Mouse (Mus musculus) heart, embryonic 13.5 days (tissue): ENCODE data around the gene Mdm2. TPM values are rescaled to one million over a fixed set of nuclear protein-coding genes. Genes with fewer than 3 reads are reported as not detected.

Source experiments
- ATAC-seq: fragments of 200-750 bp; cut with Nextera tagmentation; 2 replicates; pipeline ENCODE4 v1.8.0; 2017; ENCODE audit warnings: moderate TSS enrichment; ENCODE audit not compliant: insufficient number of reproducible peaks, low FRiP score, low TSS enrichment; ENCODE audit errors: extremely low read depth
- H3K27ac ChIP-seq: fragments of 300-500 bp; sonication (generic); replicated peaks from 2 replicates; pipeline ENCODE4 v1.5.1; 2015; ENCODE audit warnings: moderate library complexity, mild to moderate bottlenecking, inconsistent platforms
- H3K27me3 ChIP-seq: fragments of 300-500 bp; sonication (generic); replicated peaks from 2 replicates; pipeline ENCODE4 v1.6.1; 2015; ENCODE audit warnings: mild to moderate bottlenecking, inconsistent platforms
- H3K36me3 ChIP-seq: fragments of 300-500 bp; sonication (generic); 2 replicates; pipeline ENCODE4 v1.6.1; 2015; ENCODE audit warnings: mild to moderate bottlenecking, inconsistent platforms
- H3K4me1 ChIP-seq: fragments of 300-500 bp; sonication (generic); 2 replicates; pipeline ENCODE4 v1.6.1; 2015; ENCODE audit warnings: inconsistent platforms
- H3K4me2 ChIP-seq: fragments of 300-500 bp; sonication (generic); 2 replicates; pipeline ENCODE4 v1.6.1; 2015; ENCODE audit warnings: inconsistent platforms, mild to moderate bottlenecking, moderate library complexity
- H3K4me3 ChIP-seq: fragments of 300-500 bp; sonication (generic); 2 replicates; pipeline ENCODE4 v1.5.1; 2015; ENCODE audit warnings: moderate library complexity, mild to moderate bottlenecking, inconsistent platforms
- H3K9ac ChIP-seq: fragments of 300-500 bp; sonication (generic); 2 replicates; pipeline ENCODE4 v1.6.1; 2015; ENCODE audit warnings: inconsistent platforms, mild to moderate bottlenecking, moderate library complexity
- H3K9me3 ChIP-seq: fragments of 300-500 bp; sonication (generic); 2 replicates; pipeline ENCODE4 v1.6.1; 2016; ENCODE audit warnings: inconsistent platforms
- WGBS: fragments of 180-500 bp; shearing (Covaris S2); methylation state at CpG from one replicate; pipeline ENCODE4 v1.1.7; 2015; ENCODE audit warnings: mixed read lengths; 5-methylcytosine and 5-hydroxymethylcytosine counted together
- polyA plus RNA-seq: library from polyadenylated mRNA; unstranded; fragments of >200 nt; fragmentation: Nextera tagmentation; extraction: Ambion mirVana; gene quantifications from 2 replicates; pipeline ENCODE4 v1.2.1, GENCODE M21; 2015

Mdm2 gene
- polyA plus RNA-seq, 1 experiment from 2014 or later = 38.7 TPM

DNA sequence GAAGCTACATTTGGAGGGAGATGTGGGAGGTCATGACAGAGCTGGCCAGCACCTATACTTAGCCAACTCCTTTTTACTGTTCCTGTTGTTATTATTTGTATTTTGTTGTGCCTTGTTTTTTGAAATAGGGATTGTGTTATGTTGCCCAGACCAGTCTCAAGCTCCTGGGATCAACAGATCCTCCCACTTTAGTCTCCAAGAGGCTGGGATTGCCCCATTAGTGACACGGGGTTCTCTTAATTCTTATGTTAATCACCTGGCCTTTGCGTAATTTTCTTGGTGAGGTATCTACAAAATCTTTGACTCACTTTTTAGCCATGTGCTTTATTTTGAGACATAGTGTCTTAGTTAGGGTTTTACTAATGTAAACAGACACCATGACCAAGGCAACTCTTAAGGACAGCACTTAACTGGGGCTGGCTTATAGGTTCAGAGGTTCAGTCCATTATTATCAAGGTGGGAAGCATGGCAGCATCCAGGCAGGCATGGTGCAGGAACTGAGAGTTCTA is 62.5 kb downstream of the Mdm2 start:
- H3K4me1 ChIP-seq = no peaks in the 10 kb centered on the region
- H3K9me3 ChIP-seq = no peaks in the 10 kb centered on the region
- H3K4me2 ChIP-seq = no peak overlapping the region
- H3K27ac ChIP-seq = no peak overlapping the region
- WGBS = 88% methylated on average over 2 of the region's 2 CpGs
- no peak for ATAC-seq
- H3K4me3 ChIP-seq = no peak overlapping the region
- no peaks in the 10 kb centered on the region for H3K36me3 ChIP-seq
- H3K9ac ChIP-seq = no peak overlapping the region
- H3K27me3 ChIP-seq = no peaks in the 10 kb centered on the region

- H3K4me1 ChIP-seq = no peaks in the 10 kb centered on the region
- H3K4me2 ChIP-seq = no peak overlapping the region
- H3K9me3 ChIP-seq = no peaks in the 10 kb centered on the region
- no peak for ATAC-seq
- H3K36me3 ChIP-seq = no peaks in the 10 kb centered on the region
- no peak overlapping the region for H3K4me3 ChIP-seq
- H3K9ac ChIP-seq = no peak overlapping the region
- H3K27ac ChIP-seq = no peak overlapping the region
- 81% methylated on average over 13 of the region's 13 CpGs for WGBS
- H3K27me3 ChIP-seq = no peaks in the 10 kb centered on the region
Observed at GRCm38 (mm10) chr10:117647158-117647505, 63.4 kb downstream of the Mdm2 start.

DNA sequence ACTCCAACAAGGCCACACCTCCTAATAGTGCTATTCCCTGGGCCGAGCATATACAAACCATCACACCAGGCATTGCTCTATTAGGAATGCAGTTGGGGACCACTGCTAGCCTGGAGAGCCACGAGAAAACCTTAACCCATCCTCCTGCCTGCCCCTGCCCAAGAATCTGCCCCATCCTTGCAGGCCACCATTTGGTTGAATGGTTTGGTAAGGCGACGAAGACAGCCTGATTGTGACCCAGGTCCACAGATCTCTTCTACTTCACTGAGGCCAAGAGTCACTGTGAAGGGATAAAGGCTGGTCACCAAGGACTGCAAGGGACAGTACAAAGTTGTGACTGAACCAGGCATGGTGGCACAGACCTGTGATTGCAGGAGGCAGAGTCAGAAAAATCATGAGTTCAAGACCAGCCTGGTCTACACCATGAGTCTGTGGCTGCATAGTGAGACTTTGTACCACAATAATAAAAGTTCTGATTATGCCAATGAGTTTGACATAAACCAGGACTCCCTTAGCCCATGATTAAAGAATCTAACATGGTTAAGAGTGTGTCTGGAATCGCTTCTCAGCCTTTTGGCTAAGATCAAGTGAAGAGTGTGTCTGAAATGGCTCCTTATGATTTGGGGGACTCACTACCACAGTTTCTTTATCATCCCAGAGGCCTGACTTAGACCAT is 63.9 kb downstream of the Mdm2 start:
- Histone ChIP-seq H3K4me3 (no peak overlapping the region), H3K36me3 (no peaks in the 10 kb centered on the region), H3K4me2 (no peak overlapping the region), H3K27ac (no peak overlapping the region), H3K9ac (no peak overlapping the region), H3K9me3 (no peaks in the 10 kb centered on the region), H3K4me1 (peaks cover 2% of the 10 kb centered on the region; the same call in 1 of the 2 replicates), H3K27me3 (no peaks in the 10 kb centered on the region)
- 78% methylated on average over 5 of the region's 5 CpGs for WGBS
- ATAC-seq = no peak

- Histone ChIP-seq H3K4me3 (no peak overlapping the region), H3K36me3 (no peaks in the 10 kb centered on the region), H3K9me3 (no peaks in the 10 kb centered on the region), H3K9ac (no peak overlapping the region), H3K27ac (no peak overlapping the region), H3K4me1 (peaks cover 5% of the 10 kb centered on the region; the same call in 1 of the 2 replicates), H3K4me2 (no peak overlapping the region), H3K27me3 (no peaks in the 10 kb centered on the region)
- ATAC-seq = no peak
- WGBS = 85% methylated on average over 7 of the region's 7 CpGs
Observed at GRCm38 (mm10) chr10:117645487-117645964, 65.0 kb downstream of the Mdm2 start.

GRCm38 (mm10) chr10:117644828-117645227 is 65.7 kb downstream of the Mdm2 start:
- H3K27me3 ChIP-seq = no peaks in the 10 kb centered on the region
- H3K4me1 ChIP-seq = peaks cover 10% of the 10 kb centered on the region; the same call in 1 of the 2 replicates
- no peak overlapping the region for H3K9ac ChIP-seq
- H3K36me3 ChIP-seq = no peaks in the 10 kb centered on the region
- H3K27ac ChIP-seq = no peak overlapping the region
- H3K4me2 ChIP-seq = no peak overlapping the region
- 82% methylated on average over 11 of the region's 11 CpGs for WGBS
- ATAC-seq = no peak
- no peaks in the 10 kb centered on the region for H3K9me3 ChIP-seq
- no peak overlapping the region for H3K4me3 ChIP-seq

GRCm38 (mm10) chr10:117644429-117644748 is 66.2 kb downstream of the Mdm2 start:
- WGBS = 79% methylated on average over 8 of the region's 8 CpGs
- ATAC-seq = no peak
- H3K9ac ChIP-seq = no peak overlapping the region

DNA sequence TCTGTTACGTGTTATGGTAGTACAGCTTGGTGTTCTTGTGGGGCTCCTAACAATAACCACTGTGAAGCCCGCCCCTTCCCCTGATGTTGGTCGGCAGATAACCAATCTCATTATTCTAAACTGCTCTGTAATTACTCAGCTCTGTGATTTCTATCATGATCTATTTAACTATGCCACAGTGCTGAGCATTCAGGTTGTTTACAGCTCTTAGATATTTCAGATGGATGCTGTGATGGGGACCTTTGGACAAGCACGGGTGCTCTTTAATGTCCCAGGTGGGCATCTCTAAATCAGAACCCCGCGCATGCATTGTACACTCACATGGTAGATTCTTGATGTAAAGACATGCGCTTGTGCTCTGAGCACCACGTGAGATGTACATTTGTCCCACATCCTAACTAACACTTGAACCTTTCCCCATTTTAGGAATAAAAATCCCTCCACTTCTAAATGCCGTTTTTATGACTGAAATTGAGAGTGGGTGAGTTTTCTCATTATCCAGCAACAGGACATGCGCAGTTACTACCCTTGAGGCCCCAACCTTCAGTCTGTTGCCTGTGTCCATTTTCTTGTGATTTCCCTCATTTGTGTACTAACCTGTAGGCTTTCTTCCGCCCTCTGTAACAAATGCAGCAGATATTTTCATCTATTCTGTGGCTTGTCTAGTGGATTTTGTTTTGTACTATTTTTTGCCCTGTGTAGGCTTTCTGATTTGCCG is 66.7 kb downstream of the Mdm2 start:
- 84% methylated on average over 12 of the region's 12 CpGs for WGBS
- H3K27me3 ChIP-seq = no peaks in the 10 kb centered on the region
- no peak overlapping the region for H3K4me3 ChIP-seq
- no peak overlapping the region for H3K9ac ChIP-seq
- no peak overlapping the region for H3K4me2 ChIP-seq
- no peak for ATAC-seq
- H3K9me3 ChIP-seq = no peaks in the 10 kb centered on the region
- H3K36me3 ChIP-seq = no peaks in the 10 kb centered on the region
- H3K27ac ChIP-seq = no peak overlapping the region
- H3K4me1 ChIP-seq = peaks cover 10% of the 10 kb centered on the region; the same call in 1 of the 2 replicates

More at GRCm38 (mm10) chr10:117644429-117644748, 66.2 kb downstream of the Mdm2 start:
- Histone ChIP-seq H3K36me3 (no peaks in the 10 kb centered on the region), H3K4me1 (peaks cover 10% of the 10 kb centered on the region; the same call in 1 of the 2 replicates), H3K27me3 (no peaks in the 10 kb centered on the region), H3K4me3 (no peak overlapping the region), H3K4me2 (no peak overlapping the region), H3K27ac (no peak overlapping the region), H3K9me3 (no peaks in the 10 kb centered on the region)

GRCm38 (mm10) chr10:117643302-117643701 is 67.3 kb downstream of the Mdm2 start:
- Histone ChIP-seq H3K9me3 (no peaks in the 10 kb centered on the region), H3K27me3 (no peaks in the 10 kb centered on the region), H3K4me2 (no peak overlapping the region), H3K36me3 (no peaks in the 10 kb centered on the region), H3K27ac (no peak overlapping the region), H3K4me1 (peaks cover 10% of the 10 kb centered on the region; the same call in 1 of the 2 replicates), H3K9ac (no peak overlapping the region), H3K4me3 (no peak overlapping the region)
- no peak for ATAC-seq
- 57% methylated on average over 6 of the region's 6 CpGs for WGBS

DNA sequence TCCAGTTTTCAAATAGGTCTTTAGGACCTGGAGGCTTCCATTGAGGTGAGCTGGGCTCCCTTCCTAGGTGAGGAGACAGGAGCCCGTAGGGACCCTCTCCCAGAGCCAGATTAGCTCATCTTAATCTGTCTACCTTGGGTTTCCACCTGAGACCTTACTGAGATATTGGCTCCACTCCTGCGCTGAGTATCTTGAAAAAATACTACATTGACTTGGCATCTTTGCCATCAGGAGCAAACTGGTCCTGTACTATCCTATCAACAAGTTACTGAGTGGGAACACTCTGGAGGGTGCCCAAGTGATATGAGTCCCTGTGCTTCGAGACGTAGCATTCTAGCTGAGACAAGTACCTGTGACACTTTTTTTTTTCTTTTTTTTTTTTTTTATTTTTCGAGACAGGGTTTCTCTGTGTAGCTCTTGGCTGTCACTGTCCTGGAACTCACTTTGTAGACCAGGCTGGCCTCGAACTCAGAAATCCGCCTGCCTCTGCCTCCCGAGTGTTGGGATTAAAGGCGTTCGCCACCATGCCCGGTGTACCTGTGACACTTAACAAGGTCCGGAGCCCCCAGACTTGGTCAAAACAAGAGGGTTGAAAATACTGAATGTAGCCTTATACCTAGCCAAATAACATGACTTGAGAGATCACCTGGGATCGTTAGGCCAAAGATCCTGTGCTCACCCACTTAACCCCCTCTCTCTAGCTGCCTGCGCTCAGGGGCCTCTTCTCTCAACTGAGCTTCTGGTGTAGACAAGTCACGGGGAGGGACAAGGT is 67.9 kb downstream of the Mdm2 start:
- Histone ChIP-seq H3K9me3 (no peaks in the 10 kb centered on the region), H3K4me2 (no peak overlapping the region), H3K36me3 (no peaks in the 10 kb centered on the region), H3K27me3 (no peaks in the 10 kb centered on the region), H3K27ac (no peak overlapping the region), H3K9ac (no peak overlapping the region), H3K4me3 (no peak overlapping the region), H3K4me1 (peaks cover 10% of the 10 kb centered on the region; the same call in 1 of the 2 replicates)
- WGBS = 82% methylated on average over 15 of the region's 15 CpGs
- no peak for ATAC-seq

GRCm38 (mm10) chr10:117642201-117642450 is 68.4 kb downstream of the Mdm2 start:
- WGBS = 73% methylated on average over 9 of the region's 9 CpGs
- H3K27me3 ChIP-seq = no peaks in the 10 kb centered on the region
- no peaks in the 10 kb centered on the region for H3K36me3 ChIP-seq
- H3K9ac ChIP-seq = no peak overlapping the region
- peak overlapping the region; percentile 57 for H3K4me2 ChIP-seq
- H3K27ac ChIP-seq = no peak overlapping the region
- H3K4me3 ChIP-seq = no peak overlapping the region
- peaks cover 10% of the 10 kb centered on the region; the same call in 1 of the 2 replicates for H3K4me1 ChIP-seq
- no peaks in the 10 kb centered on the region for H3K9me3 ChIP-seq
- no peak for ATAC-seq

DNA sequence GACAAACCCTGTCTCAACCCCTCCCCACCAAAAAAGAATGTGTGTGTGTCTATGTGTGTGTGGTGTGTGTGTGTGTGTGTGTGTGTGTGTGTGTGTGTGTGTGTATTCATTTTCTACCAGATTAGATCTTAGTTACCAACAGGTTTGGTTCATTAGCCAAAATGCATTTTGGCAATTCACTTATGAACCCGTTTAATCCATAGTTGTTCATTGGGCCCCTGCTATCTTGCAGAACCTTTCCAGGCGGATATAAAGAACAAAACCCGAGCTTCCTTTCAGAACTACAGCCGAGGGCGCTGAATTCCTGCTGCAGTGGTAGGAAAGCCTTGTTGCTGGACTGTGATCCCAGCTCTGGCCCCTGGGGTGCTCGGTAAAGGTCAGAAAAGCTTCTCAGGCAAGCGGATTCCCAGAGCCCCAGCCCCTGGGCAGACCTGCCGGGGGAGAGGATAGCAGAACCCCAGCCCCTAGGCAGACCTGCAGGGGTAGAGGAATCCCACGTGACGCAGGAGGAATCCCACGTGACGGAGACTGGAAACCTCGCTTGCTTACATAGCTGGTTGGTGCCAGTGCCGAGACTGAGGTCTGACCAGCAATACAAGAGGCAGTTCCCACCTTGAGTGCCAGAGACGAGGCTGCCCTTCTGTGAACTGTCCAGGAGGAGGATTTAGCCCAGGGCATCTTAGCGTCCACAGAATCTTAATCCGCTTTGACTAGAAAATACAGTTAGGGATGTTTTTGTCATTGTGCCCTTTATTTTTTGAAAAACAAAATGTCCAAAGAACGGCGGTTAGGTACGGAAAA is 69.0 kb downstream of the Mdm2 start:
- no peaks in the 10 kb centered on the region for H3K27me3 ChIP-seq
- H3K36me3 ChIP-seq = no peaks in the 10 kb centered on the region
- peak overlapping the region; percentile 57 for H3K4me2 ChIP-seq
- H3K27ac ChIP-seq = no peak overlapping the region
- 0 out of 2 replicates have a peak overlapping the region, but pooled peaks have one; percentile 29 for H3K9ac ChIP-seq
- peak; percentile 42; the same call in 1 of the 2 replicates for ATAC-seq
- H3K9me3 ChIP-seq = no peaks in the 10 kb centered on the region
- peaks cover 10% of the 10 kb centered on the region; the same call in 1 of the 2 replicates for H3K4me1 ChIP-seq
- 48% methylated on average over 20 of the region's 20 CpGs for WGBS
- peak overlapping the region; percentile 16 for H3K4me3 ChIP-seq
